Mouse (Mus musculus) ES-E14 (cell line): Measurements from ENCODE around the gene Ptprn2.

Experiments
- ZC3H11A ChIP-seq: IDR thresholded peaks from 2 replicates; pipeline ENCODE4 v1.6.1; 2012; ENCODE audit warnings: low read depth, mild to moderate bottlenecking, inconsistent platforms, low read length, borderline replicate concordance
- ZNF384 ChIP-seq: IDR thresholded peaks from 2 replicates; pipeline ENCODE4 v1.6.1; 2012; ENCODE audit warnings: low read depth, low read length, inconsistent platforms

DNA sequence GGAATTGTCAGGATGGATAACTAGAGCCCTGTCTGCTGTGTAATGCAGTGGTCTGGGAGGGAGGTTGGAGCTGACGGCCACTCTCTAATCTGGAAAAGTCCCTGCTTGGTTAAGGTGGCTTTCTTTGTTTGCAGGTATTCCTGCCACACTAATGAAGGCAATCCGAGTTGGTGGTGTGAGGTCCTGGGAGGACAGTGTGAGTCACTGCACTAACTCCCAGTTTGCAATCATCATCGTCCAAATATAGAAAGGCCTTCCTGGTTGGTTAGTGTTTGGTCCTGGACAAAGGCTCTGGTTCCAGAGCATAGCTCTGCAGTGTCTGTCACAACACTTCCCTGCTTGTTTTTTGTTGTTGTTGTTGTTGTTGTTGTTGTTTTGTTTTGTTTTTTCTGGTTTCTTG is 102.0 kb downstream of the Ptprn2 start:
- TF ChIP-seq ZC3H11A, result no peak
- no peak for TF ChIP-seq ZNF384
